Mouse (Mus musculus): Measurements from ENCODE around the gene Enc1. TPM values are rescaled to one million over a fixed set of nuclear protein-coding genes. Genes with fewer than 3 reads are reported as not detected.

Gene Enc1
- polyA plus RNA-seq, 1 experiment from 2014 or later = 18.6 TPM

- Histone ChIP-seq H3K4me3 (no peak overlapping the region), H3K4me1 (replicated peaks) (peaks cover 16% of the 10 kb centered on the region; the same call in 1 of the 2 replicates), H3K27ac (no peak overlapping the region), H3K36me3 (no peaks in the 10 kb centered on the region), H3K9me3 (no peaks in the 10 kb centered on the region), H3K27me3 (ENCODE audit: insufficient read depth, poor library complexity, severe bottlenecking) (no peaks in the 10 kb centered on the region)
- DNase-seq (ENCODE audit: low spot score) = no peak
- 57% methylated on average over 7 of the region's 7 CpGs for WGBS
Observed at GRCm38 (mm10) chr13:97208112-97208478, 32.8 kb upstream of the Enc1 start.

DNA sequence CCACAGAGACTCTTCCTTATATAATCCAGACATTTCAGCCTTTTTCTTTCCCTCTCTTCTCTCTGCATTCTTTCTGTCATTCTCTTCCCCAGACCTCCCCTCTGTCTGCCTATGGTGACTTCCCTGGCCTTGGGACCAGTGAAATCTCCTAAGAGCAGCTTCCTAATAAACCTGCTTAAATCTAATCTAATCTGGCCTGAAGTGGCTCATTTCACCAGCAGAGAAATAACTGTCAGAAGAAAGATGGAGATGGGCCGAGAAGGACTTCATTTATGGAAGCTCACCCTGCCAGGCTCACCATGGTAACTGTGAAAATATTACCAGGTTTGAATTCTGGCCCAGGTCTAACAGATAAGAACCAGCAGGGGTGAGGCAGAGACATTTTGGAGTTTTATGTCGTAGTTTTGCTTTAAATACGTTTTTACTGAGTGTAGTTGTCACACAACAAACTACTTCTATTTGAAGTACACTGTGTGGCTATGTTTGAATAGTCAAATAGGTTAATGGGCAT is 32.4 kb upstream of the Enc1 start:
- no peaks in the 10 kb centered on the region for H3K36me3 ChIP-seq
- WGBS = 81% methylated on average over 3 of the region's 3 CpGs
- H3K9me3 ChIP-seq = no peaks in the 10 kb centered on the region
- no peaks in the 10 kb centered on the region for H3K27me3 ChIP-seq (ENCODE audit: insufficient read depth, poor library complexity, severe bottlenecking)
- no peak overlapping the region for H3K4me3 ChIP-seq
- H3K27ac ChIP-seq = no peak overlapping the region
- H3K4me1 ChIP-seq (replicated peaks) = peaks cover 16% of the 10 kb centered on the region; the same call in 1 of the 2 replicates
- DNase-seq (ENCODE audit: low spot score) = no peak

DNA sequence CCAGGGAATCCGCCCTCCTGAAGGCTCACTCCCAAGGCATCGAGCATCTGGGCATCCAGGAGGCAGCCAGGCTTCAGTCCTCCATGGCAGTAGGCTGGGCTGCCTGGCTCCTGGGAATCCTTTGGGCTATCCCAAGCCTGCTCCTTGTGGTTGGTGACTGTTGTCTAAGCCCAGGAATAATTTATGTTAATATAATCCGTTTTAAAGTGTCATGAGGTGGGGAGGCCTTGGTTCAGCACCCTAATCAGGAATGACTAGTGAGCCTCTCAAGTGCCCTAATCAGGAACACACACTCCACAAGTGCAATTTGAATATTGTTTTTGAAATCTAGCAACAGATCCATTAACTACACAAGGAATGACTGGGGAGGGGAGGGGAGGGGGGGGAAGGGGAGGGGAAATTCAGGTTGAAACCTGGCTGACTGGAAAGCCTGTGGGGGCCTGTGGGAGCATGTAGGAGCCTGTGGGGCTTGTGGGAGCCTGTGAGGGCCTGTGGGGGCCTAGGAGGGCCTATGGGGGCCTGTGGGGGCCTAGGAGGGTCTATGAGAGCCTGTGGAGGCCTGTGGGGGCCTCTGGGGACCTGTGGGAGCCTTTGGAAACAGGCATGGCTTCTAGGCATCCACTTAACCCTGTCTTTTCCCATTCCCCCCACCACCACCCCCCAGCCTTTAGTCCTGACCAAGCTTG is 26.2 kb upstream of the Enc1 start:
- WGBS = 57% methylated on average over 3 of the region's 3 CpGs
- Histone ChIP-seq H3K4me3 (no peak overlapping the region), H3K27me3 (ENCODE audit: insufficient read depth, poor library complexity, severe bottlenecking) (no peaks in the 10 kb centered on the region), H3K27ac (peak overlapping the region; percentile 79), H3K36me3 (no peaks in the 10 kb centered on the region), H3K4me1 (replicated peaks) (peaks cover 20% of the 10 kb centered on the region), H3K9me3 (no peaks in the 10 kb centered on the region)
- no peak for DNase-seq (ENCODE audit: low spot score)

DNA sequence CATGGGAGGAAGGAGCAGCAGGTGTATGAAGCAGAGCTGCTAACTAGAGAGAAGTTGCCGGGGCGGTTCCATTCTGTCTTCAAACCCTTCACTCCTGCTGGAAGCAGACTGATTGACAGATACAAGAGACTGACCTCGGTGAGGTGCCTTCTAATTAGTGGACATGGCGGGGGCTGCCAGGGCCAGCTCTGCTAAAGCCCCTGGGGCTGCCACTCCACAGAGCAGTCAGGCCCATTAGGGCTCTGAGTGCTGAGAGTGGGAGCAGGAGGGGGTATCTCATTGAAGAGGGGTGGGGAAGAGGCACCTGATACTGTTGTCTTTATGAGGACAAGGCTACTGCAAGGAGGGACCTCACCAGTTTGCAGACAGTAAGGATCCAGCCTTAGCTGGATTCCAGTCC is 25.3 kb upstream of the Enc1 start:
- H3K9me3 ChIP-seq = no peaks in the 10 kb centered on the region
- H3K4me3 ChIP-seq = no peak overlapping the region
- peak overlapping the region; percentile 56; the same call in 1 of the 2 replicates for H3K27ac ChIP-seq
- peaks cover 20% of the 10 kb centered on the region for H3K4me1 ChIP-seq (replicated peaks)
- no peaks in the 10 kb centered on the region for H3K36me3 ChIP-seq
- WGBS = 36% methylated on average over 4 of the region's 4 CpGs
- DNase-seq (ENCODE audit: low spot score) = no peak
- no peaks in the 10 kb centered on the region for H3K27me3 ChIP-seq (ENCODE audit: insufficient read depth, poor library complexity, severe bottlenecking)

DNA sequence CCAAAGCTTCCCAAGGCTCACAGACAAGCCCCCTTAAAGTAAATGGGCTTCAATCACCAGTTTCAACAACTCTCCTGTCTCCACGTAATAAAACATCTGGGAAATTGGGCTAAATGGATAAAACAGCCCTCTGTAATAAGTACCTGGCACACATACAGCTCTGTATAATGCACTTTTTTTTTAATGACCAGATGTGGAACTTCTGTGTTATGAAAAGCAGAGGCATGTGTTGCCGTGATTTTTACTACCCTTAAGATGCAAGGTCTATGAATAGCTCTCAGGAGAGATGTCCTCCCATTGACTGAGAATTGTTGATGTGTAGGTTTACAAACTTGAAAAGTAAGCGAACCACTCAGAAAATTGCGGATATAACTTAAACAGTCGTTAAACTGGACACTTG is 24.7 kb upstream of the Enc1 start:
- no peaks in the 10 kb centered on the region for H3K36me3 ChIP-seq
- H3K4me3 ChIP-seq = no peak overlapping the region
- no peak for DNase-seq (ENCODE audit: low spot score)
- H3K27ac ChIP-seq = no peak overlapping the region
- 87% methylated on average over 5 of the region's 5 CpGs for WGBS
- H3K4me1 ChIP-seq (replicated peaks) = peaks cover 20% of the 10 kb centered on the region
- H3K9me3 ChIP-seq = no peaks in the 10 kb centered on the region
- no peaks in the 10 kb centered on the region for H3K27me3 ChIP-seq (ENCODE audit: insufficient read depth, poor library complexity, severe bottlenecking)

- WGBS = 91% methylated on average over 3 of the region's 3 CpGs
- Histone ChIP-seq H3K9me3 (no peaks in the 10 kb centered on the region), H3K27me3 (ENCODE audit: insufficient read depth, poor library complexity, severe bottlenecking) (no peaks in the 10 kb centered on the region), H3K36me3 (no peaks in the 10 kb centered on the region), H3K4me1 (replicated peaks) (peaks cover 10% of the 10 kb centered on the region), H3K4me3 (no peak overlapping the region), H3K27ac (no peak overlapping the region)
- no peak for DNase-seq (ENCODE audit: low spot score)
Observed at GRCm38 (mm10) chr13:97220022-97220421, 20.9 kb upstream of the Enc1 start.

DNA sequence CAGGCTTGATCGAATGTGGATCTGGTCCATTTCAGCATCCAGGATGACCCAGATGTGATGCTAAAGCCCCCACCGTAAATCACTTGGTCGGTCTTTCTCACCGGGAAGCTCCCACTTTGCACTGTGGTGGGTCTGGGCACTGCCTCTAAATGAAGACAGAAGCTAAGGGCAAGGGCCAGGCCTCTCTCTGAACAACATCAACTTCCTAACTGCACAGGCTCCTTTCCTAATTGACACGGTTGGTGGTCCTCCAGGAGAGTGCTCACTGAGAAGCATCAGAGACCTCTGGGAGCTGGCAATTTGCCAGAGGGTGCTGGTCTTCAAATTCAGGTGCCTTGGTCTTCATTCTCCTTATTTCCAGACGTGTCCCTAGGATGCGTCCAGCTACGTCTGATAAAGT is 17.0 kb upstream of the Enc1 start:
- Histone ChIP-seq H3K4me3 (no peak overlapping the region), H3K4me1 (replicated peaks) (no peaks in the 10 kb centered on the region), H3K9me3 (peaks cover 7% of the 10 kb centered on the region), H3K36me3 (no peaks in the 10 kb centered on the region), H3K27me3 (ENCODE audit: insufficient read depth, poor library complexity, severe bottlenecking) (no peaks in the 10 kb centered on the region), H3K27ac (no peak overlapping the region)
- no peak for DNase-seq (ENCODE audit: low spot score)
- 92% methylated on average over 8 of the region's 8 CpGs for WGBS

DNA sequence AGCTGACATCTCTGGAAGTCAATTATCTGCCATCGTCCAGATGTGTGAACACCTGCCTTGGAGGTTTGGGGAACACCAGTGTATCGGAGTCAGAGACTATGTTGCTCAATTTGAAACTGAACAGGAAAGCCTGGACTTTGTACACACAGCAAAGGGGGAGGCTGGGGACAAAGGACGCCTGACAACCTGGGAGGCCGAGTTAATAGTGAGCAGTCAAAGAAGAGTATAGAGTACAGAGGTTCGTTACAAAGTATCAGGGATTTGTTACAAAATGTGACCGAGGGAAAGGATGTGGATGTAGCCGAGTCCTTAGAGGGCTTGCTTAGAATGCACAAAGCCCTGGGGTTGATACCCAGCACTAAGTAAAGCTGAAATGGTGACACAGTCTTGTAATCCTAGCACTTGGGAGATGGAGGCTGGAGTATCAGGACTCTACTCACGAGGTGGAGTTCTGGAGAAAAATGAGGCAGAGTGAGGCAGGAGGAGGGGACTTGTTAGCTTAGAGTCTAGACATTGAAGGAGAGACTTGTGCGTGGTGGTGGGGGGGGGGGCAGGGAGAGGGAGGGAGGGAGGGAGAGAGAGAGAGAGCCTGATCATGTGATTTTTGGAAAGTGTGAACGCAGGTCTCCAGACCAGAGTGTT is 16.4 kb upstream of the Enc1 start:
- H3K4me3 ChIP-seq = no peak overlapping the region
- peaks cover 7% of the 10 kb centered on the region for H3K9me3 ChIP-seq
- DNase-seq (ENCODE audit: low spot score) = no peak
- no peaks in the 10 kb centered on the region for H3K27me3 ChIP-seq (ENCODE audit: insufficient read depth, poor library complexity, severe bottlenecking)
- H3K36me3 ChIP-seq = no peaks in the 10 kb centered on the region
- H3K4me1 ChIP-seq (replicated peaks) = no peaks in the 10 kb centered on the region
- 85% methylated on average over 10 of the region's 10 CpGs for WGBS
- H3K27ac ChIP-seq = no peak overlapping the region

- no peak for DNase-seq (ENCODE audit: low spot score)
- no peaks in the 10 kb centered on the region for H3K27me3 ChIP-seq (ENCODE audit: insufficient read depth, poor library complexity, severe bottlenecking)
- H3K36me3 ChIP-seq = no peaks in the 10 kb centered on the region
- WGBS = 73% methylated on average over 17 of the region's 17 CpGs
- no peak overlapping the region for H3K4me3 ChIP-seq
- no peaks in the 10 kb centered on the region for H3K4me1 ChIP-seq (replicated peaks)
- peak overlapping the region; percentile 50; the same call in 1 of the 2 replicates for H3K27ac ChIP-seq
- H3K9me3 ChIP-seq = peaks cover 7% of the 10 kb centered on the region
Observed at GRCm38 (mm10) chr13:97225130-97225529, 15.8 kb upstream of the Enc1 start.

DNA sequence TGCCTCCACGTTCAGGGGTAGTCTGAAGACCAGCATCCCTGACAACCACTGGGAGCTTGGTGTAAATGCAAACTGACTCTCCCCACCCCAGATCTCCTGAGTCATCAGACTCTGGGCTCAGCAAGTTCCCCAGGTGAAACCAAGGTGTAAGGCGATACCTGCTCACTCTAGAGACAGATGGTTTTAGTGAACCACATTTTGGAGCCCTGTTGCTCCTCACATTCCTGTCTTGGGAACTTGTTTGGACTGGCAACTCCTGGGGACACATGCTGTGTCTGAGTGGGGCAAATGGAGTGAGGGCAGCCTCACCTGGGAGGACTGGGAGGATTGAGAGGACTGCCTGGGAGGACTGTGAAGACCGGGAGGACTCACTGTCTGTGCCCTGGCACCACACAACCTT is 13.1 kb upstream of the Enc1 start:
- H3K9me3 ChIP-seq = peaks cover 7% of the 10 kb centered on the region
- no peaks in the 10 kb centered on the region for H3K4me1 ChIP-seq (replicated peaks)
- DNase-seq (ENCODE audit: low spot score) = no peak
- H3K27me3 ChIP-seq (ENCODE audit: insufficient read depth, poor library complexity, severe bottlenecking) = no peaks in the 10 kb centered on the region
- WGBS = 90% methylated on average over 3 of the region's 3 CpGs
- H3K27ac ChIP-seq = no peak overlapping the region
- no peaks in the 10 kb centered on the region for H3K36me3 ChIP-seq
- no peak overlapping the region for H3K4me3 ChIP-seq

DNA sequence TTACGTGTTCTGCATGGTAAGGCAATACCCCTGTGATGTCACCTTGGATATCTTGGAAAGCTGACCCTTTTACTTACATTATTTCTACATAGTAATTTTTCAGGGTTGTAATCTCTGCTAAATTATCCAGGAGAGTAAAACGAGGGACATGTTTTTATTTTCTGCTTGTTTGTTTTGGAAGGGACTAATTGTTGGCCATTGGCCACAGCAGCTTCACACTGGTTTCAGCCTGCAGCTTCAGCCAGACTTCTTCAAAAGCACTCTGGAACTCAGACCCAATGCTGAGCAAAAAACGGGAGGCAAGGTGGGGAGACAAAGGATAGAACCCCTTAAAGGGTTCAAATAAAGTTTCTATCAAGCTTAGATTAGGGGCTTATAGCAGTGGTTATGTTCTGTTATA is 10.8 kb upstream of the Enc1 start:
- WGBS = 79% methylated on average over 3 of the region's 3 CpGs
- Histone ChIP-seq H3K36me3 (no peaks in the 10 kb centered on the region), H3K27me3 (ENCODE audit: insufficient read depth, poor library complexity, severe bottlenecking) (no peaks in the 10 kb centered on the region), H3K9me3 (peaks cover 7% of the 10 kb centered on the region), H3K27ac (no peak overlapping the region), H3K4me1 (replicated peaks) (peaks cover 4% of the 10 kb centered on the region), H3K4me3 (no peak overlapping the region)
- no peak for DNase-seq (ENCODE audit: low spot score)

- Histone ChIP-seq H3K27me3 (ENCODE audit: insufficient read depth, poor library complexity, severe bottlenecking) (peaks cover 4% of the 10 kb centered on the region; the same call in 1 of the 2 replicates), H3K36me3 (no peaks in the 10 kb centered on the region), H3K4me1 (replicated peaks) (peaks cover 11% of the 10 kb centered on the region), H3K9me3 (no peaks in the 10 kb centered on the region), H3K27ac (no peak overlapping the region), H3K4me3 (no peak overlapping the region)
- 78% methylated on average over 2 of the region's 2 CpGs for WGBS
- no peak for DNase-seq (ENCODE audit: low spot score)
Observed at GRCm38 (mm10) chr13:97233092-97233491, 7.8 kb upstream of the Enc1 start.

DNA sequence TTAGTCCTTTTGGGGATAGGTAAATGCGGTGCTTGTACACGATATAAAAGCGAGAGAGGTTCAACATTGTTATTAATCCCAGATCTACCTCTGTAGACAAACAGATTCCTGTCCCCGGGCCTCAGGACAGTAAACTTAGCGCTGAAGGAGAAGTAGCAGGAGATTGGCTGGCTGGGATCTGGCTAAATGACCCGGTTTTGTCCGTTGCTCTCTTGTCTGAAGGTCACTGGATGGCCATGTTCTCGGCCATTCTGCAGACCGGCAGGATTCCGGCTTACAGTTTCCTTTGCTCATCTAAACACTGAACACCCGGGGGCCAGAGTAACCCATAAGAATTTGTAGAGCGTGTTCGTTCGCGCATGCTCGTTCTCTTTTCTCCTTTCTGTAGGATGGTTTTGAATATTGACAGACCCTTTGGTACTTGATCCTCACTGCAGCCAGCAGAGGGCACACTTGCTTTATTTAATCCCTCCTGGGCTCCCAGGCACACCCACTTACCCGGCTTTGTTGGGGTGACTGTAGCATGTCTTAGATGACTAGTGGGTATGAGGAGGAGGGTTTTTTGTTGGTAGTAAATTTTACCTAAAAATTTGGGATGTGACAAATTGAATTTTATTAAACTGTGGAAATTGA is 6.0 kb upstream of the Enc1 start:
- whole genome bisulfite sequencing = 20% methylated on average over 17 of the region's 17 CpGs
- peak overlapping the region; percentile 83 for H3K27ac ChIP-seq

More for the DNA sequence above, 6.0 kb upstream of the Enc1 start:
- H3K36me3 ChIP-seq = no peaks in the 10 kb centered on the region
- H3K4me1 ChIP-seq (replicated peaks) = peaks cover 25% of the 10 kb centered on the region
- H3K27me3 ChIP-seq (ENCODE audit: insufficient read depth, poor library complexity, severe bottlenecking) = peaks cover 13% of the 10 kb centered on the region; the same call in 1 of the 2 replicates
- DNase-seq (ENCODE audit: low spot score) = peak; percentile 87
- H3K4me3 ChIP-seq = peak overlapping the region; percentile 52
- no peaks in the 10 kb centered on the region for H3K9me3 ChIP-seq
